Mouse (Mus musculus) NIH3T3 (cell line): ENCODE measurements around the gene Zc3h18.

Source experiments
- DNase-seq: peaks from one replicate; pipeline ENCODE4 v3.0.0-alpha.2; 2012; ENCODE audit warnings: low read depth

Gene Zc3h18

GRCm38 (mm10) chr8:122347811-122348552 lies 28.4 kb upstream of the Zc3h18 start:
- peak; percentile 96 for DNase-seq

GRCm38 (mm10) chr8:122349357-122350297 lies 26.8 kb upstream of the Zc3h18 start:
- no peak for DNase-seq

- DNase-seq = no peak
These were observed 25.9 kb upstream of the Zc3h18 start for GRCm38 (mm10) chr8:122350309-122351089.

GRCm38 (mm10) chr8:122354157-122354556 lies 22.3 kb upstream of the Zc3h18 start:
- DNase-seq = no peak

GRCm38 (mm10) chr8:122355642-122356606 lies 20.5 kb upstream of the Zc3h18 start:
- peak; percentile 81 for DNase-seq

DNA sequence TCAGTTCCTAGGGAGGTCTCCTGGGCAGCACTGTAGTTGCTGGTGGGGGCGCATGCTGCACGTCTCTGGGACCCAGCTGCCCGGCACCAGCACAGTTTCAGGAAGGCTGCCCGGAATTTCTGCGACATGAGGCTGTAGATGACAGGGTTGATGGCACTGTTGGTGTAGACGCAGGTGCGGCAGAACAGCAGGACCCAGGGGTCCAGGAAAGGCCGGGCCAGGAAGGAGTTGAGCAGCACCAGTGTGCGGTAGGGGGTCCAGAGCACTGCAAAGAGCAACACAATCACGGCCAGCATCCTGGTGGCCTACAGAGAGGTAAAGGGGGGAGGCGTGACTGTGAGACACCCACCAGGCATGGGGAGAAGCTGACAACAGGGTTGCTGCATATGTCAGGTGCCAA lies 19.2 kb upstream of the Zc3h18 start:
- no peak for DNase-seq

DNA sequence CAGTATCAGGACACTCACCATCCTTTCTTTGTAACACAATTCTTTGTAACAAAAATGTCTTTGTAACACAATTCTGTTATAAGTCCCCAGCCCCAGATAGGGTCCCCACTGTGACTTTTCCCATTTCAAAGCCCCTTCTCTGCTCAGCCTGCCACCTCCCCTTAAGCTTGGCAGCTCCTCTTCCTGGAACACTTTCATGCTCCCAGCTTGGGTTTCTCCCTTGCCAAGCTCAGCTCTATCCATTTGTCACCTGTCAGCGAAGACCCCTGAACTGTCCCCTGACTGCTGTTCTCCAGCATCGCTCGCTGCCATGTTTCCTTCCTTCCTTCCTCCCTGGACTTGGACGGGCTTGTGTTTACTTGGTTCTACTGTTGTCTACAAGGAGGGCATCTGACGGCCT lies 18.8 kb upstream of the Zc3h18 start:
- DNase-seq = no peak

- peak; percentile 82 for DNase-seq
These were observed 17.2 kb upstream of the Zc3h18 start for GRCm38 (mm10) chr8:122359111-122359775.

DNA sequence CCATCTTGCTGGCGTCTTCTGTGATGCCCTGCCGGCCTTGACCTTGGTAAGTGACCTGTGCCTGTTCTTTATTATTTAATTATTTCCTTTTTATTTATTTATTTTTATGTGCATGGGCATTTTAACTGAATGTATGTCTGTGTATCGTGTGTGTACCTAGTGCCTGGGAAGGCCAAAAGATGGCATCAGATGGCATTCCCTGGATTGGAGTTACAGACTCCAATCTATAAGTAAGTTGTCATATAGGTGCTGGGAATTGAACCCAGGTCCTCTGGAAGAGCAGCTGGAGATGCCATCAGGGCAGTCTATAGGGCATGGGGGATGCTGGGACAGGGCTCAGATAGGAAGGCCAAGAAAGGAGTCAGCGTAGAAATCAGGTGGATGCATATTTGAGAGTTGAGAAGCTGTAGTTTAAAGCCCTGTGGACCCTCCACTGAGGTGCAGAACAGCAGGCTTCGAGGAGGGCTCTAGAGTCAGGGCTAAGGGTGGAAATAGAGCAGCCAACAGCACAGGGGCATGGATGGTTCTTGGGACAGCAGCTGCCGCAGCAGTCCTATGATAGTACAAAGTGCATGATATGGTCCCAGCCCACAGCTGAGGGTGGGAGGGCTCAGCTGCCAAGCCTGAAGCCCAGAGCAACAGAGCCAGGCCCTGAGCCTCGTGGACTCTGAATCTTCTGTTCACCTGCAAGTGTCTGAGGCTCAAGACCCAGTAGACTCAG lies 15.6 kb upstream of the Zc3h18 start, which contains the start of gene Trhr2:
Trhr2 (minus strand) TSS at position 51 of the 721 bp plus-strand sequence.
- no peak for DNase-seq

DNA sequence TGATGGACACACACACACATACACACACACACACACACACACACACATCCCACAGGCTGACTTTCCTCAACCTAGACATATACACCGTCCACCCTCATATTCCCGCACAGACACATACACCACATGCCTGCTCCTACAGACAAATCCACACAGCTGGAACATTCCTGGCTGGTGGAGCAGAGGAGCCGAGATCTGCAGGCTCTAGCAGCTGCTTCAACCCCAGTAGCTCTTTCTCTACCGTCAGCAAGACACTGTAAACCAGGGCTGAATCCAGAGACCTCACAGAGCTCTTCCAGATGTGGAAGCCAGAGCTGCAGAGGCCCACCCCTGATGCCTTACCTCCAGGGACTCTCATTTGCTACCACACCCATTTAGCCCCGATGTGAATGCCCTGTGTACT lies 14.1 kb upstream of the Zc3h18 start:
- DNase-seq = peak; percentile 50

GRCm38 (mm10) chr8:122362967-122363366 lies 13.4 kb upstream of the Zc3h18 start:
- DNase-seq = no peak

DNA sequence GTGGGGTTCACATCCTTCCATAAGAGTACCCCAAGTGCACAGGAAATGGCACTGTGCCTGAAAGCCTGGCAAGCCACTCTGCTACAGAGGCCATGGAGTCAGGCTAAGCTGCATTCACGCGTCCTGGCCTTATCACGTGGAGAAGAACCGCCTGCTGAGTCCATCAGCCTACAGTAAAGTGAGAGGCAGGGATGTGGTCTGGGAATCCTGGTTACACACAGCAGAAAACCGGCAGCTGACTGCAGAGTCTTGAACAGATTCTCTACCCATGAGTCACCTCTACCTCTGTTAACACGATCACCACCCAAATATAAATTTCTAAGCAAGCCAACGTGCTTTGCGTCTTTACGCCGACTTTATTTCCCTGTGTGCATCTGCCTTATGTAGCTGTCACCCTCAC lies 7.9 kb upstream of the Zc3h18 start:
- DNase-seq = peak; percentile 69

DNA sequence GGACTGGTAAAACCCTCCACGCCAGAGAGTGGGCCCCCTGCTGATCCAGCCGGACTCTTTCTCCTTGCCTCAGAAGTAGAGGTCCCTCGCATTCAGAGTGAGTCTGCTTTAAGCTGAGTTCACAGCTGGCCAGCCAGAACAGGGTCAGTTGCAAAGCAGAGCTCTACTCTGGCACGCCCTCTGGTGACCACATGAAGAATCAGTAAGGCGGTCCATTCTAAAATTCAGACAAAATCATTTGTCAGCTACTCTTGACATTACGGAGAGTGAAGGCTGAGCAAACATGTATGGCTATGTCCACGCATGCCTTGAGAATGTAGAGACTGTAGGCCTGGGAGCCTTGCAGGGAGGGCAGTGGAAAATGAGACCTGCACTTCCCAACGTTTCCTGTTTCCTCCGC lies 6.7 kb upstream of the Zc3h18 start:
- DNase-seq = peak; percentile 94

- no peak for DNase-seq
These were observed 4.7 kb upstream of the Zc3h18 start for GRCm38 (mm10) chr8:122371706-122372105.

- DNase-seq = no peak
These were observed 1.1 kb upstream of the Zc3h18 start for GRCm38 (mm10) chr8:122375320-122375719.

DNA sequence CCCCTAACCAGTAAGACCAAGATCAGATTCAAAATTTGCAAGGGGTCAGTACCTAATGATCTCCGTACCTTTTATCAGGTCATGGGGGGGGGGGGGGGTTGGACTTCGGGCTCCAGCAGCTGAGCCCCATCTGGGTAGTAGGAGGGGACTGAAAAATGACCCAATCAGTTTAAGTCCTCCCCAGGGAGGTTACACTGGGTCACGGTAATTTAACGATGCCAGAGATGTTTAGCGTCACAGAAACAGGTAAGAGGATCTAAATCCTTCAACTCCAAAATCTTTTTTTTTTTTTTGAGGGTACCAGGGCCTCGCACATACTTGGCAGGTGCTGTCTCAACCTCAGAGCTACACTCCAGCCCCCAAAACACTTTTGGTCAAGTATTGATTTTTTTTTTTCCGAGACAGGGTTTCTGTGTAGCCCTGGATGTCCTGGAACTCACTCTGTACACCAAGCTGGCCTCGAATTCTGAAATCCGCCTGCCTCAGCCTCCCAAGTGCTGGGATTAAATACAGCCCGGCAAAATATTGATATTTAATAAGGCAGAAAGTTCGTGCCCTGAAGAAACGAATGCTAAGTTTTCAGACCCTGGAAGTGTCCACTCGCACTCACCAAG lies 551 bp upstream of the Zc3h18 start:
- DNase-seq = no peak

DNA sequence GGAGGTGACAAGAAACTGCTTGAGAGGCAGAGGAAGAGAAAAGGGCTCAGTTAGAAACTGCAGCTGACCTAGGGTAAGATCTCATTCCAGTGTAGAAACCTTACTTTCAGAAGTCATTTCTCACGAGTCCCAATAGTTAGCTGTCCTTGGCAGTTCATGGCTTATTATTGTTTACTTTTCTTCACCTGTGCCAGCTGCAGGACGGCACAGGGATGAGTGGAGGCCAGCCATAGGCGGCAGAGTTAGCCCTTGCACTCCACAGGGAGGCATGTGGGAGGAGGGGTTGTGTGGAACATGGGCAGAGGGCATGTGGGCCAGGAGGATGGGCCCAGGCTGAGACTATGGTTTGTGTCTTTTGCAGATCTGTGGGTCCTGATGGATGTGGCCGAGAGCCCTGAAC lies 6.6 kb downstream of the Zc3h18 start:
- DNase-seq = no peak

DNA sequence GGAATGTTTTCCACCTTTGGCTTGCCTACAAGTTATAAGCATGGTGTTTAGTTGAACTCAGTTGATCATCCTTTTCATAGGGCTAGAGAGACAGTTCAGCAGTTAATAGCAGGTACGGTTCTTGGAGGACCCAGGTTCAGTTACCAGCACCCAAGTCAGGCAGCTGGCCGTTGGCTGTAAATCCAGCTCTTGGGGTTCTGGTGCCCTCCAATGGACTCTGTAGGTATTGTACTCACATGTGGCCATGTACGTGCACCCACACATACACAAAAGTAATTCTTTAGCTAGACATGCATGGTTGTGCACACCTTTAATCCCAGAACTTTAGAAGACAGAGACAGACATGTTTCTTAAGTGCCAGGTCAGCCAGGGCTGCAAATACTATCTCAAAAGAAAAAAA lies 12.9 kb downstream of the Zc3h18 start:
- peak; percentile 28 for DNase-seq

DNA sequence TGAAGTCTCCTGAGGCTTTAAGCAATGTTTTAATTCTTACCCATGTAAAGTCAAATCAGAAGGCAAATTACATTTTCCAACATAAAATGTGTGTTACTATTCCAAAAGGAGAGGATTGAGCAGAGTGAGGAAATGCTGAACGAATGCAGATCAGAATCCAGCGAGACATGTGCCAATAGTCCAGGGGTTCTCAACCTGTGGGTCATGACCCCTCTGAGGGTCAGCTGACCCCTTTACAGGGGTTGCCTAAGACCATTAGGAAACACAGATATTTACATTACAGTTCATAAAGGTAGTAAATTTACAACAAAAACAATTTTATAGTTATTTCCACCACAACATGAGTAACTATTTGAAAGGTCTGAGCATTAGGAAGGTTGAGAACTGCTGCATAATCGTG lies 14.3 kb downstream of the Zc3h18 start:
- DNase-seq = no peak
